Mouse (Mus musculus): ENCODE measurements around the gene Ptprb. TPM values are rescaled to one million over a fixed set of nuclear protein-coding genes. Genes with fewer than 3 reads are reported as not detected.

Ptprb gene
- polyA plus RNA-seq, 1 experiment from 2014 or later: 8.3 TPM

- H3K4me2 ChIP-seq: no peak overlapping the region
- no peak for ATAC-seq (replicated peaks; ENCODE audit: insufficient number of reproducible peaks, low FRiP score, low TSS enrichment)
Observed at GRCm38 (mm10) chr10:116334120-116334519, 58.8 kb downstream of the Ptprb start.

GRCm38 (mm10) chr10:116335328-116335727 is 60.0 kb downstream of the Ptprb start:
- Histone ChIP-seq H3K9ac (ENCODE audit: low read depth, low read length) (no peak overlapping the region), H3K4me2 (no peak overlapping the region), H3K36me3 (ENCODE audit: control insufficient read depth, insufficient read depth, low read length) (no peaks in the 10 kb centered on the region), H3K4me3 (ENCODE audit: low read depth, low read length) (no peak overlapping the region), H3K4me1 (ENCODE audit: control insufficient read depth, insufficient read depth, low read length) (no peaks in the 10 kb centered on the region; the same call in 1 of the 2 replicates), H3K27ac (ENCODE audit: low read depth, low read length) (no peak overlapping the region), H3K27me3 (ENCODE audit: control insufficient read depth, insufficient read depth, low read length) (no peaks in the 10 kb centered on the region), H3K9me3 (replicated peaks; ENCODE audit: control insufficient read depth, low read length) (no peaks in the 10 kb centered on the region)
- no peak for ATAC-seq (replicated peaks; ENCODE audit: insufficient number of reproducible peaks, low FRiP score, low TSS enrichment)
- WGBS (ENCODE audit: insufficient replicate concordance): 91% methylated on average over 7 of the region's 7 CpGs

More at GRCm38 (mm10) chr10:116334120-116334519, 58.8 kb downstream of the Ptprb start:
- no peaks in the 10 kb centered on the region for H3K36me3 ChIP-seq (ENCODE audit: control insufficient read depth, insufficient read depth, low read length)
- H3K4me1 ChIP-seq (ENCODE audit: control insufficient read depth, insufficient read depth, low read length): no peaks in the 10 kb centered on the region; the same call in 1 of the 2 replicates
- no peaks in the 10 kb centered on the region for H3K9me3 ChIP-seq (replicated peaks; ENCODE audit: control insufficient read depth, low read length)
- WGBS (ENCODE audit: insufficient replicate concordance): 89% methylated on average over 7 of the region's 7 CpGs
- no peak overlapping the region for H3K9ac ChIP-seq (ENCODE audit: low read depth, low read length)
- H3K27me3 ChIP-seq (ENCODE audit: control insufficient read depth, insufficient read depth, low read length): no peaks in the 10 kb centered on the region
- no peak overlapping the region for H3K27ac ChIP-seq (ENCODE audit: low read depth, low read length)
- no peak overlapping the region for H3K4me3 ChIP-seq (ENCODE audit: low read depth, low read length)

- no peak for ATAC-seq (replicated peaks; ENCODE audit: insufficient number of reproducible peaks, low FRiP score, low TSS enrichment)
- Histone ChIP-seq H3K9ac (ENCODE audit: low read depth, low read length) (no peak overlapping the region), H3K4me3 (ENCODE audit: low read depth, low read length) (no peak overlapping the region), H3K36me3 (ENCODE audit: control insufficient read depth, insufficient read depth, low read length) (no peaks in the 10 kb centered on the region), H3K27ac (ENCODE audit: low read depth, low read length) (no peak overlapping the region), H3K27me3 (ENCODE audit: control insufficient read depth, insufficient read depth, low read length) (no peaks in the 10 kb centered on the region), H3K4me1 (ENCODE audit: control insufficient read depth, insufficient read depth, low read length) (no peaks in the 10 kb centered on the region), H3K9me3 (replicated peaks; ENCODE audit: control insufficient read depth, low read length) (no peaks in the 10 kb centered on the region), H3K4me2 (no peak overlapping the region)
- 81% methylated on average over 12 of the region's 12 CpGs for WGBS (ENCODE audit: insufficient replicate concordance)
Observed at GRCm38 (mm10) chr10:116341194-116341593, 65.9 kb downstream of the Ptprb start.

- no peak overlapping the region for H3K4me2 ChIP-seq
- no peak overlapping the region for H3K9ac ChIP-seq (ENCODE audit: low read depth, low read length)
- H3K4me3 ChIP-seq (ENCODE audit: low read depth, low read length): no peak overlapping the region
- no peaks in the 10 kb centered on the region for H3K27me3 ChIP-seq (ENCODE audit: control insufficient read depth, insufficient read depth, low read length)
- H3K9me3 ChIP-seq (replicated peaks; ENCODE audit: control insufficient read depth, low read length): no peaks in the 10 kb centered on the region
- H3K27ac ChIP-seq (ENCODE audit: low read depth, low read length): no peak overlapping the region
- ATAC-seq (replicated peaks; ENCODE audit: insufficient number of reproducible peaks, low FRiP score, low TSS enrichment): no peak
- no peaks in the 10 kb centered on the region for H3K36me3 ChIP-seq (ENCODE audit: control insufficient read depth, insufficient read depth, low read length)
- WGBS (ENCODE audit: insufficient replicate concordance): 80% methylated on average over 15 of the region's 15 CpGs
- H3K4me1 ChIP-seq (ENCODE audit: control insufficient read depth, insufficient read depth, low read length): no peaks in the 10 kb centered on the region
Observed at GRCm38 (mm10) chr10:116346618-116347184, 71.4 kb downstream of the Ptprb start.

GRCm38 (mm10) chr10:116349004-116349403 is 73.7 kb downstream of the Ptprb start:
- no peaks in the 10 kb centered on the region for H3K27me3 ChIP-seq (ENCODE audit: control insufficient read depth, insufficient read depth, low read length)
- no peak overlapping the region for H3K27ac ChIP-seq (ENCODE audit: low read depth, low read length)
- no peak overlapping the region for H3K9ac ChIP-seq (ENCODE audit: low read depth, low read length)
- H3K4me3 ChIP-seq (ENCODE audit: low read depth, low read length): no peak overlapping the region
- WGBS (ENCODE audit: insufficient replicate concordance): 88% methylated on average over 6 of the region's 6 CpGs
- no peaks in the 10 kb centered on the region for H3K36me3 ChIP-seq (ENCODE audit: control insufficient read depth, insufficient read depth, low read length)
- no peaks in the 10 kb centered on the region for H3K9me3 ChIP-seq (replicated peaks; ENCODE audit: control insufficient read depth, low read length)
- ATAC-seq (replicated peaks; ENCODE audit: insufficient number of reproducible peaks, low FRiP score, low TSS enrichment): no peak
- H3K4me2 ChIP-seq: no peak overlapping the region
- no peaks in the 10 kb centered on the region for H3K4me1 ChIP-seq (ENCODE audit: control insufficient read depth, insufficient read depth, low read length)

- Histone ChIP-seq H3K27me3 (ENCODE audit: control insufficient read depth, insufficient read depth, low read length) (no peaks in the 10 kb centered on the region), H3K27ac (ENCODE audit: low read depth, low read length) (no peak overlapping the region), H3K4me3 (ENCODE audit: low read depth, low read length) (no peak overlapping the region), H3K36me3 (ENCODE audit: control insufficient read depth, insufficient read depth, low read length) (no peaks in the 10 kb centered on the region), H3K4me1 (ENCODE audit: control insufficient read depth, insufficient read depth, low read length) (no peaks in the 10 kb centered on the region), H3K4me2 (no peak overlapping the region), H3K9me3 (replicated peaks; ENCODE audit: control insufficient read depth, low read length) (no peaks in the 10 kb centered on the region), H3K9ac (ENCODE audit: low read depth, low read length) (no peak overlapping the region)
- 26% methylated on average over 13 of the region's 13 CpGs for WGBS (ENCODE audit: insufficient replicate concordance)
- ATAC-seq (replicated peaks; ENCODE audit: insufficient number of reproducible peaks, low FRiP score, low TSS enrichment): no peak
Observed at GRCm38 (mm10) chr10:116350532-116350931, 75.2 kb downstream of the Ptprb start.

- no peak overlapping the region for H3K27ac ChIP-seq (ENCODE audit: low read depth, low read length)
- no peaks in the 10 kb centered on the region for H3K36me3 ChIP-seq (ENCODE audit: control insufficient read depth, insufficient read depth, low read length)
- H3K9me3 ChIP-seq (replicated peaks; ENCODE audit: control insufficient read depth, low read length): no peaks in the 10 kb centered on the region
- H3K4me2 ChIP-seq: no peak overlapping the region
- no peak for ATAC-seq (replicated peaks; ENCODE audit: insufficient number of reproducible peaks, low FRiP score, low TSS enrichment)
- H3K9ac ChIP-seq (ENCODE audit: low read depth, low read length): no peak overlapping the region
- 42% methylated on average over 5 of the region's 5 CpGs for WGBS (ENCODE audit: insufficient replicate concordance)
- no peak overlapping the region for H3K4me3 ChIP-seq (ENCODE audit: low read depth, low read length)
- H3K27me3 ChIP-seq (ENCODE audit: control insufficient read depth, insufficient read depth, low read length): no peaks in the 10 kb centered on the region
- no peaks in the 10 kb centered on the region for H3K4me1 ChIP-seq (ENCODE audit: control insufficient read depth, insufficient read depth, low read length)
Observed at GRCm38 (mm10) chr10:116354372-116354771, 79.0 kb downstream of the Ptprb start.

- H3K27ac ChIP-seq (ENCODE audit: low read depth, low read length): no peak overlapping the region
- H3K27me3 ChIP-seq (ENCODE audit: control insufficient read depth, insufficient read depth, low read length): no peaks in the 10 kb centered on the region
- 88% methylated on average over 6 of the region's 6 CpGs for WGBS (ENCODE audit: insufficient replicate concordance)
- no peak overlapping the region for H3K4me3 ChIP-seq (ENCODE audit: low read depth, low read length)
- H3K9me3 ChIP-seq (replicated peaks; ENCODE audit: control insufficient read depth, low read length): no peaks in the 10 kb centered on the region
- H3K9ac ChIP-seq (ENCODE audit: low read depth, low read length): no peak overlapping the region
- H3K4me2 ChIP-seq: no peak overlapping the region
- no peaks in the 10 kb centered on the region for H3K36me3 ChIP-seq (ENCODE audit: control insufficient read depth, insufficient read depth, low read length)
- H3K4me1 ChIP-seq (ENCODE audit: control insufficient read depth, insufficient read depth, low read length): peaks cover 8% of the 10 kb centered on the region; the same call in 1 of the 2 replicates
- ATAC-seq (replicated peaks; ENCODE audit: insufficient number of reproducible peaks, low FRiP score, low TSS enrichment): no peak
Observed at GRCm38 (mm10) chr10:116362181-116362580, 86.9 kb downstream of the Ptprb start.

- no peak overlapping the region for H3K4me2 ChIP-seq
- no peak overlapping the region for H3K4me3 ChIP-seq (ENCODE audit: low read depth, low read length)
- no peaks in the 10 kb centered on the region for H3K36me3 ChIP-seq (ENCODE audit: control insufficient read depth, insufficient read depth, low read length)
- ATAC-seq (replicated peaks; ENCODE audit: insufficient number of reproducible peaks, low FRiP score, low TSS enrichment): no peak
- H3K27me3 ChIP-seq (ENCODE audit: control insufficient read depth, insufficient read depth, low read length): no peaks in the 10 kb centered on the region
- peaks cover 8% of the 10 kb centered on the region; the same call in 1 of the 2 replicates for H3K4me1 ChIP-seq (ENCODE audit: control insufficient read depth, insufficient read depth, low read length)
- no peak overlapping the region for H3K27ac ChIP-seq (ENCODE audit: low read depth, low read length)
- H3K9ac ChIP-seq (ENCODE audit: low read depth, low read length): no peak overlapping the region
- no peaks in the 10 kb centered on the region for H3K9me3 ChIP-seq (replicated peaks; ENCODE audit: control insufficient read depth, low read length)
- 87% methylated on average over 8 of the region's 8 CpGs for whole genome bisulfite sequencing (ENCODE audit: insufficient replicate concordance)
Observed at GRCm38 (mm10) chr10:116362645-116363044, 87.3 kb downstream of the Ptprb start.

Data from heart, embryonic 11.5 days (tissue).